Mouse (Mus musculus) limb, embryonic 14.5 days (tissue): ENCODE results near the gene Pabpc4. TPM values are rescaled to one million over a fixed set of nuclear protein-coding genes. Genes with fewer than 3 reads are reported as not detected.

Experiments used
- ATAC-seq: fragments of 200-750 bp; cut with Nextera tagmentation; 2 replicates; pipeline ENCODE4 v1.8.0; 2017; ENCODE audit warnings: low read depth, moderate number of reproducible peaks, moderate TSS enrichment; ENCODE audit not compliant: low FRiP score
- DNase-seq: peaks from one replicate; pipeline ENCODE4 v3.0.0-alpha.2; 2015; ENCODE audit warnings: low spot score
- H3K27ac ChIP-seq: fragments of 300-500 bp; sonication (generic); replicated peaks from 2 replicates; pipeline ENCODE4 v1.5.1; 2014; ENCODE audit warnings: low read depth, mild to moderate bottlenecking, low read length, moderate library complexity, mixed read lengths
- H3K27me3 ChIP-seq: fragments of 300-500 bp; sonication (generic); 2 replicates; pipeline ENCODE4 v1.6.1; 2014; ENCODE audit warnings: low read length, mixed read lengths; ENCODE audit not compliant: control insufficient read depth, insufficient read depth
- H3K36me3 ChIP-seq: fragments of 300-500 bp; sonication (generic); 2 replicates; pipeline ENCODE4 v1.6.1; 2014; ENCODE audit warnings: mild to moderate bottlenecking, low read length, moderate library complexity, mixed read lengths; ENCODE audit not compliant: control insufficient read depth, insufficient read depth
- H3K4me1 ChIP-seq: fragments of 300-500 bp; sonication (generic); 2 replicates; pipeline ENCODE4 v1.6.1; 2014; ENCODE audit warnings: antibody characterized with exemption, low read length, mixed read lengths; ENCODE audit not compliant: control insufficient read depth, insufficient read depth
- H3K4me2 ChIP-seq: fragments of 300-500 bp; sonication (generic); replicated peaks from 2 replicates; pipeline ENCODE4 v1.6.1; 2014; ENCODE audit warnings: low read depth, mild to moderate bottlenecking, low read length, moderate library complexity; ENCODE audit not compliant: severe bottlenecking
- H3K4me3 ChIP-seq: fragments of 300-500 bp; sonication (generic); replicated peaks from 2 replicates; pipeline ENCODE4 v1.5.1; 2014; ENCODE audit warnings: low read length
- H3K9ac ChIP-seq: fragments of 300-500 bp; sonication (generic); 2 replicates; pipeline ENCODE4 v1.6.1; 2014; ENCODE audit warnings: mild to moderate bottlenecking, low read depth, low read length, moderate library complexity; ENCODE audit not compliant: severe bottlenecking
- H3K9me3 ChIP-seq: fragments of 300-500 bp; sonication (generic); 2 replicates; pipeline ENCODE4 v1.6.1; 2016; ENCODE audit warnings: low read length; ENCODE audit not compliant: control insufficient read depth
- POLR2A ChIP-seq: fragments of 200-500 bp; IDR thresholded peaks from 2 replicates; pipeline ENCODE4 v1.8.0; 2012; ENCODE audit warnings: inconsistent platforms, mild to moderate bottlenecking, moderate library complexity, borderline replicate concordance; ENCODE audit not compliant: insufficient read depth, insufficient read length; ENCODE audit errors: extremely low read depth
- WGBS: fragments of 180-500 bp; shearing (Covaris S2); extraction: QIAGEN DNeasy Blood & Tissue Kit; methylation state at CpG from one replicate; pipeline ENCODE4 v1.1.7; 2014; 5-methylcytosine and 5-hydroxymethylcytosine counted together
- polyA plus RNA-seq, 2 experiments: library from polyadenylated mRNA; depleted of rRNA in 1 of 2; stranded (reverse) in 1 of 2; unstranded in 1 of 2; fragments of >200 nt; fragmentation: Nextera tagmentation in 1 of 2; extraction: Ambion mirVana in 1 of 2; gene quantifications; 2 replicates each; pipeline versions ENCODE4 v1.2.1 to v1.2.3; 2012 to 2014

The Pabpc4 gene
- polyA plus RNA-seq, 2 experiments, result 59.1 to 147 TPM

- DNase-seq (no peak), ATAC-seq (no peak)
- Histone ChIP-seq H3K9me3 (no peaks in the 10 kb centered on the region), H3K9ac (no peak overlapping the region), H3K27me3 (no peaks in the 10 kb centered on the region), H3K4me1 (no peaks in the 10 kb centered on the region), H3K27ac (no peak overlapping the region), H3K4me3 (no peak overlapping the region), H3K4me2 (no peak overlapping the region), H3K36me3 (no peaks in the 10 kb centered on the region)
- TF ChIP-seq POLR2A, result no peak
- WGBS, result 73% methylated on average over 7 of the region's 7 CpGs
These were observed 13.1 kb upstream of the Pabpc4 start for GRCm38 (mm10) chr4:123248971-123249567.

GRCm38 (mm10) chr4:123252214-123252613 is 9.9 kb upstream of the Pabpc4 start:
- TF ChIP-seq POLR2A, result no peak
- no peak overlapping the region for H3K27ac ChIP-seq
- H3K4me2 ChIP-seq, result no peak overlapping the region
- H3K27me3 ChIP-seq, result no peaks in the 10 kb centered on the region
- H3K4me3 ChIP-seq, result no peak overlapping the region
- 80% methylated on average over 5 of the region's 5 CpGs for WGBS
- DNase-seq (no peak), ATAC-seq (no peak)
- no peak overlapping the region for H3K9ac ChIP-seq
- no peaks in the 10 kb centered on the region for H3K9me3 ChIP-seq
- H3K4me1 ChIP-seq, result no peaks in the 10 kb centered on the region
- H3K36me3 ChIP-seq, result no peaks in the 10 kb centered on the region

GRCm38 (mm10) chr4:123254617-123255016 is 7.5 kb upstream of the Pabpc4 start:
- ATAC-seq, result no peak
- TF ChIP-seq POLR2A, result no peak
- Histone ChIP-seq H3K36me3 (no peaks in the 10 kb centered on the region), H3K4me2 (no peak overlapping the region), H3K4me3 (no peak overlapping the region), H3K27me3 (no peaks in the 10 kb centered on the region), H3K27ac (no peak overlapping the region), H3K9ac (no peak overlapping the region), H3K4me1 (no peaks in the 10 kb centered on the region), H3K9me3 (no peaks in the 10 kb centered on the region)
- WGBS, result 18% methylated on average over 5 of the region's 5 CpGs
- peak; percentile 84 for DNase-seq

GRCm38 (mm10) chr4:123260071-123260746 is 1.9 kb upstream of the Pabpc4 start:
- Histone ChIP-seq H3K36me3 (no peaks in the 10 kb centered on the region), H3K4me3 (no peak overlapping the region), H3K4me1 (no peaks in the 10 kb centered on the region; the same call in 1 of the 2 replicates), H3K9ac (no peak overlapping the region), H3K4me2 (no peak overlapping the region), H3K27ac (no peak overlapping the region), H3K9me3 (no peaks in the 10 kb centered on the region), H3K27me3 (no peaks in the 10 kb centered on the region)
- TF ChIP-seq POLR2A, result no peak
- 31% methylated on average over 8 of the region's 8 CpGs for WGBS
- DNase-seq (peak; percentile 55), ATAC-seq (peak; percentile 79; the same call in 1 of the 2 replicates)

- ATAC-seq (no peak), DNase-seq (no peak)
- H3K4me1 ChIP-seq, result no peaks in the 10 kb centered on the region
- no peaks in the 10 kb centered on the region for H3K27me3 ChIP-seq
- 84% methylated on average over 3 of the region's 3 CpGs for WGBS
- TF ChIP-seq POLR2A, result no peak
- no peak overlapping the region for H3K4me2 ChIP-seq
- no peak overlapping the region for H3K4me3 ChIP-seq
- no peaks in the 10 kb centered on the region for H3K9me3 ChIP-seq
- no peak overlapping the region for H3K27ac ChIP-seq
- H3K36me3 ChIP-seq, result no peaks in the 10 kb centered on the region
- no peak overlapping the region for H3K9ac ChIP-seq
These were observed 8.9 kb downstream of the Pabpc4 start for GRCm38 (mm10) chr4:123271063-123271462.
